Mouse (Mus musculus) neutrophil, adult 5-6 weeks (primary cell): ENCODE data around the gene Pum3. TPM values are rescaled to one million over a fixed set of nuclear protein-coding genes. Genes with fewer than 3 reads are reported as not detected.

Experiments
- ATAC-seq: fragments of 151-379, 151-347 bp; 2 replicates; pipeline ENCODE4 v1.8.0; 2017; ENCODE audit warnings: mild to moderate bottlenecking, moderate TSS enrichment; ENCODE audit not compliant: insufficient number of reproducible peaks, poor library complexity, low FRiP score, severe bottlenecking; ENCODE audit errors: extremely low read depth
- total RNA-seq: library from RNA; stranded (forward); fragments of 200-1000 nt; gene quantifications from 2 replicates; pipeline ENCODE4 v1.2.3, GENCODE M21; 2017

Gene Pum3
- 60.9 and 69.7 TPM in 2 replicates for total RNA-seq

DNA sequence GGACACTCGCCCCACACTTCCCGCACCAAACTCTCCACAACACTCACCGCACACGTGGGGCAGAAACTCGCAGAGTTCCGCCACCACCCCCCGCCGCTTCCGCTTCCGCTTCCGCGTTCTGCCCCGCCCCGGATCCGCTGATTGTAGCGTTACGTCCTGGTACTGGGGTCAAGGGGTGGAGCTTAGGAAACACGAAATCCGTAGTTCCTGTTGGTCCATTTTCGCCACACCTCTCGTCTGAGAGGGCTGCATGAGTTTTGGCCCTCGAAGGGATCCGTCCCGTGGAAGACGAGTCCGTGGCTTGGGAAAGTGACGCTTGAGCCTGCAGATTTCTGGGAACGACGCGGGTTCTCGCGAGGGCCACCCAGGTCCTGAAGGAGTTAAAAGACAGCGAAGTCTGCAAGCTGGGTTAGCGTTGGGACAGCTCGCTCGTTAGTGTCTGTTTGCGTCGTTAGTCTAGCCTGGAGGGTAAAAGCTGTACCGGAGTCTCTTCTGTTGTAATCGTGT, at the start of gene Pum3:
Gene Pum3, minus strand, starts transcription at position 81 of the 507 bp plus-strand sequence.
- peak; percentile 99 for ATAC-seq

DNA sequence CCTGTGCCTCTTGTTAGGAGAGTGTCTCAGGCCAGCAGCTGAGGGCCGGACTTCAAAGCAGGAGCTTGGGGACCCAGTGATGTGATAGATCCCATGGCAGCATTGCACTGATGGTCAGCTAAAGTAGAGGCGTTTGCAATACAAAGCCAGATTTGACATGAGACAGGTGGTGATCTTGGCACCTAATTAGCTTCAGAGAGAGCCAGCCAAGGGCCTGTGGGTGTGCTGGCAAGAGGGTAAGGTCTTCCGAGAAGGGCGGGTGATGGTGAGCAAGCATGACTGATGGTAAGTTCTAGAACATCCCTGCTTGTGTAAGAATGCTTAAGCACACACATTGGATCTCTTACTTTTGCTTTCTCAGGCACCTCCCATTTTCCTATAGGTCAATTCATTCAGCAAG, 37.1 kb upstream of the Pum3 start:
- no peak for ATAC-seq

DNA sequence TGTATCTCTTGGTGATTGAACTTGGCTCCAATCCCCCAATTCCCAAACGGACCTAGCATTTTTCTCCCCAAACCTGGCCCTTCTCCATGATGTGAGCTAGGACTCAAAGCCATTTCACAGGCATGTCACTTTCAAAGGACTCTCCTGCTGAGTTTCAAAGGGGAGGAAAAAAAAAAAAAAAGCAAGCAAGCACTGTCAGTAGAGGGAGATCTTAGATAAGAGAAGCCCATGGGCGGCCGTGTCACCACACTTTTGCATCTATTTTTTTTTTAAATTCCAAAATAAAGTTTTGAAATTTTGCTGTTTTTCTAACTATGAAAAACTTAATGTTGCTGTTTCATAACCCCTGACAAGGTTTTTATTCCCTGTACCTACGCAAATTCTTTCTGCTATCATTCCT, 33.0 kb upstream of the Pum3 start:
- ATAC-seq = no peak

DNA sequence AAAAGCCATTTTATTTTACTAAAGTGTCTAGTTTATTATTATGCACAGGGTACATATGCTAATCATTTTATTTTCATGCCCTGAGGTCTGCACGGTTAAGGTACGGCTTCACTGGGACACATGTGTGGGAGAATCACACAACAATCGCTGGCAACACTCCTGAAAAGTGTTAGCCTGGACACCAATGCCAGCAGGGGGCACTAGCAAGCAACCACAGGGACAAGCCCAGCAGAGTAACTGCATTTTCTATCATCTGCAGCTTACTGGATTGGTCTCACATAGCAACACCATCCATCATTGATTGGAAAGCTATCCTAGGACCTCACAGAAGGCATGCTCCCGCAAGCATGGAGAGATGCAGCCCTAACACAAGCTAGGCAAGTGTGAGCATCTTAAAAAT, 20.8 kb upstream of the Pum3 start:
- no peak for ATAC-seq

DNA sequence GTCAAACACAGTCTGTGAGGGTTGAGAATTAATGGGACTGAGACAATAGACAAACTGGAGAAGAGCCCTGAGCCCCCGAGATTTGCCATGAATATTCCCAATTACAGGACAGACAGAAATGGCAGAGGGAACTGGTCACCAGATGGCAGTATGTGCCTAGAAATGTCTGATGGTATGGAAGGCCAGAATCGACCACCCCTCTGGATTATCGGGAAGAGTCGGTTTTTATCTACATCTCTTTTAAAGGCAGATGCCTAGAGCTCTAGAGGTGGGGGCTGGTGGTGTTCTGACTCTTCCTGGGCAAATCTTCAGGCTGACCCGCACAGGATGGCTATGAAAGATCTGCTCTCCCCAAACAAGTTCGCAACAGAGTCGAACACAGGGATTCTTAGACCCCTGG, 17.9 kb upstream of the Pum3 start:
- no peak for ATAC-seq

DNA sequence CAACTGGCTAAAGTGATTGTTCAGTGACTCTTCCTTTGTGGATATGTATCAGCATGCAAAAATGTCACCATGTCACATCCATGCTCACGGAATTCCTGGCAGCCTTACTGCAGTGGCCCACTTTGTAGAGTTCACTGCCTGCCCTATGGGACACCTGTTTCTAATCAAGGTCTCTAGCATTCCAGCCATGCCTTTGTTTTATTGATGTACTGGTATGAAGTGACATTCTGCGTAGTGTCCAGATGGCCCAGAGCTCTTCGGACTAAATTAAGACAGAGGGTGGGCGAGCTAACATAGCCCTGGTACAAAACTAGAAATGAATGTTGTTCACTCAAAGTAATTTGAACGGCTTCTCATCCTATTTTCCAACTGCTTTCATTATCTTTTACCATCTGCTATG, 11.5 kb upstream of the Pum3 start:
- no peak for ATAC-seq

DNA sequence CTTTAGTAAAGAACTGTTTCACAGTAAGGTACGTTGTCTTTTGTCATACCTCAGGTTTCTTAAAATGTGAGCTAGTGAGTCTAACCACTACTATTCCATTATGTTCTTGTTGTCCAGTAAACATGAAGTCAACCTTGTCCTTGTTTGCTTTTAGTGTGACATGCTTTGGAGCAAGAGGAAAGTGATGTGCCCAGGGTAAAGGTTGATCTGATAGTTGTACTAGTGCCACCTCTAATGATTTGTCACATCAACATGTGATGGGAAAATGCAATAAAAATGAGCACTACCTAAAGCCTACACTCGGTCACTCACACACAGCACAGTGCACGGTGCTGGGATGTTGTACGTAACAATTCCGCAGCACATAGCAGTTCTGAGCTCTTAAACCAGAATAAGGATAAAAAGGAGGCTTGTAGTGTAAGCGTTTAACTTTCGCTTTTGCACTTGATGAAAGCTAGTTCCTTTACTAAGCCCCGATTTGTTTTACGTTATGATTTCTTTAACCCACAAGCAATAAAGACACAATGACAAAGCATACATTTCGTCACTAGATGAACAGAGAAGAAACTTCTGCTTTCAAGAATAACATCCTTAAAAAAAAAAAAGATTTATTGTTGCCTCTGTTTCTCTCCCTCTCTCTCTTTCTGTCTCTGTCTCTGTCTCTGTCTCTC, 8.5 kb upstream of the Pum3 start:
- ATAC-seq = no peak

DNA sequence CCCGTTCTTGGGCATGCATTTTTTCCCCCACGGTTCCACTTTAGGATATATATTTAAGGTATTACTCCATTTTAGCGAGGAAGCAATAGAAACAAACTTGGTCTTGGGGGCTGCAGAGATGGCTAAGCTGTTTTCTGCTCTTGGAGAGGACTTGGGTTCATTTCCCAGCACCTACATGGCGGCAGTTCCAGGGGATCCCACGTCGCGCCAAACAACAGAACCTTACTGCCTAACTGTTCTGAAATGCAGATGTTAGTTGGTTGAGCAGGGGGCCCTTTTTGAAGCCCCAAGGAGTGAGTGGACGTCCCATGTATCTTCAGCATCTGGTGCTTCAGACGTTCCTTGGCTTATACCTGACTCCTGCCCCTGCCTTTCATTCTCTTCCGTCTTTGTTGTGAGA, 781 bp upstream of the Pum3 start:
- ATAC-seq = no peak

DNA sequence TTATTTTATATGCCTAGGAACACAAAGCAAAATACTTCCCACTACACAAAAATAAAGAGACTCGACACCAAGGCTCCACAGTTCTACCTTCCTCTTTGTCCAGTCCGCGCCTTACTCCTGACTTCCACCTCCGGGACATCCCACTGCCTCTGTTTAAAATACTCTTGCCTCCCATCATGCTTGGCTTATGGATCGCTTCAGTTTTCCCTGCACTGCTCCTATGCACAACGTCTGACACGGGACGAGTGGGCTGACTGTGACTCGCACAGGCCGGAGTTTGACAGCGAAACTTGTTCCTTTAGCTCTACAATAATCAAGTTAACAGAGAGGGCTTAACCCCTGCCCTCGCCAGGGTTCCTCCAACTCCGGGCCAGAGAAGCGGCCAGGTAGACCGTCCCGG, 344 bp downstream of the Pum3 start:
- no peak for ATAC-seq

DNA sequence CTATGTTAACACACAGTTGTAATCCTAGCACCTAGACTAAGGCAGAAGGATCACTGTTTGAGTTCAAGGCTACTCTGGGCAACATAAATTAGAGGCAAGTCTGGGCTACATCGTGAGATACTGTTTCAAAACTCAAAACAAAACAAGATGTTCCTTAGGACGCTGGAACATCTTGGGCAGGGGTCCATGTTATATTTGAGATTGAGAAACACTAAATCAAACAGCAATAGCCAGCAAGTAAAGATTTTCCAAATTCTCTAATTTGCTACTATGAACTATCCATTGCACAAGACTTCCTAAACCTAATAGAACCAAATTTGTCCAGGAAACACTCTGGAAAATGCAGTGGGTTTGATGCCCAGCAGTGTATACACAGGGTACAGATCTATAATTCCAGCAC, 1.8 kb downstream of the Pum3 start:
- no peak for ATAC-seq

DNA sequence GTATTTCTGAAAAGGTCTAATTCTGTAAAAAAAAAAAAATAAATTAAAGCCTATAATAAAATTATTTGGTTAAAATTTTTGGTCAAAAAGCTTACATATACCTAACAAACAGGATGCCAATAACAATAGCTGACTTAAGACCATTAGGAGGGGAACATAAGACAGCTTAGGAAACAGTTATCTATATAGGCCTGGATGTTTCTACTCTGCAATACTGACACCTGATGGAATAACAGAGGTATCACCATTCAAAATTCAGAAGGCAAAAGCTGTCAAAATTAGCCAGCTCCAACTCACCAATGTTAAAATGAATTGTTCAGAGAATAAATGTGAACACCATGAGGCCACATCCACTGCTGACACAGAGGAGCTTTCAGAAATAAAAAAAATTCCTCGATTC, 3.2 kb downstream of the Pum3 start:
- ATAC-seq = no peak

DNA sequence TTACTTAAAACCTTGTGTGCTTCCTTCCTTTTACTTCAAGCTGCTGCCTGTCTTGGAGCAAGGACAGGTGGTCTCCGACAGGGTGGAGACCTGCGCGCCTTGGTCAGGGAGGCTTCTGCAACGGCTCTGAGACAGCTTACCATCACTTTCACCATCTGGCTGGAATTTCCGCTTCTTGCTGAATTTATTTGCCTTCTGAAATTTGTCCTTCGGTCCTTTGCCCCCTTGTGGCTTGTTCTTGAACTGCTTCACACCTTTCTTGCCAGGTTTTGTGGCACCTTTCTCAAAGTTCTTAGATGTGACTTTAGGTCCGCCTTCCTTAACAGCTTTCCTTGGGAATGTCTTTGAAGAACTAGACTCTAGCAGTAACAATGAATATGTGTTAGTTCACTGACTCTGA, 4.0 kb downstream of the Pum3 start:
- ATAC-seq = no peak

DNA sequence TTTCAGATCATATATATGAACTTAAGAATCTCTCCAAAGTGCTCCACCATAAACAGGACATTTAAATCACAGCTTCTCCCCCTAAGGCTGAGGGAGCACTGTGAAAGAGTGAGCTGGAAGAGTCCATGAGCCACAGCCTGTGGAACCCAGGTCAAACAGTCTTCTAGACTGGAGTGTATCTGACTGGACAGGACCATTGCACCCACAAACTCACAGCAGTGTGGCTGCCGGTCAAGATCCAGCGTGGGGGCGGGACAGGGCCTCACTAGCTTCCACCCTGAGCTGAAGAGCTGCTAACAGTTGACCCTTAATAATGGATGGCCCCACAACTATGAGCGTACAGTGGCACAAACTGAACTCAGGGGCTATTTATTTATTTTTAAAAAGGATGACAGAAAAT, 12.2 kb downstream of the Pum3 start:
- ATAC-seq = no peak

DNA sequence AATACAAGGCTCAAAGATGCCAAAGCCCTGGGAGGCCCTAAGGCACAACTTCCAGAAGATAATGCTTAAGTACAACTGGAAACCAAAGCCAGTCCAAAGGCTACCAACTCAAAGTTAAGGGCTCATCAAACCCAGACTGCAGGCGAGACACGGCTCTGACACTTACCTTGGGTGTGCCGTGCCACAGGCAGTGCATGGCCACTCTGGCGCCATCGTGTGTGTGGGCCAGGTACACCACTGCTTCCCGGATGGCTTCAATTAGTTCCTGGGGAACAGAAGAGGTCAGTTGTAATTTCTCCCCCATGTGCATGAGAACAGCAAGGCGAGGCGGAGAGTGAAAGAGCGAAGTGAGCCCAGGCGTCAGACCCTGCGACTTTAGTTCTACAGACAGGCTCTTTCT, 13.1 kb downstream of the Pum3 start:
- ATAC-seq = peak; percentile 44; the same call in 1 of the 2 replicates

DNA sequence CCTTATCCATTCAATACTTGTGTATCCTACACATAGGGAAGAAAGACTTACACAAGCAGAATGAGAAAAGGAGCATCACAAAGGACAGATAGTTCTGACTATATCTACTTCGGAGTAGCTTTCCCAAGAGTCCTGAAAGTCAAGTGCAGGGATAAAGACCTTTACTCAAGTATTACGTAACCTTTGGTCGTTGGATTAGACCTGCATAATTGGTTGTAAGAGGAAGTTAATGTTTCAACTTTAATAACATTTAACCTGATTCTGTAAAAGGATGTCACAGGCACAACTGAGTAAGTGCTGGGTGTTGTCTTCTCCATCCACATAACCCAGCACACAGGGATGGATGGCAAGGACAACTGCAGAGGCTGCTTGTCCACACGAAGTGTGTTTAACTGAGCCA, 18.3 kb downstream of the Pum3 start:
- no peak for ATAC-seq

DNA sequence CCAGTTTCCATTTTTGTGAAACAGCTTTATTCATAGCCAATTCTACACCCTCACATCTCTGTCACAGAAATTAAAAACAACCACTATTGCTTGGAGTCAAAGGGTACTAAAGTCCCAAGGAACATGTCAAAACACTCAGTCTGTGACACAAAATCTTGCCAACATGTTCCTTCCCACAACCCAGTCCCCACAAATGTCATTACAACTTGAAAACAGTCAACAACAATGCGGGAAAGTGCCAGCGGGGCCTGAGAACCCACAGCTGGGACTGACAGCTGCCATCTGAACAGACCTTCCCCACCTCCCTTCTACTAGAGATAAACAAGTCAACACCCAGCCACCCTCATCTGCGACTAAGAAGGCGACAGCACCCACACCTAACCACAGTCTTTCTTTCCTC, 18.9 kb downstream of the Pum3 start:
- no peak for ATAC-seq

DNA sequence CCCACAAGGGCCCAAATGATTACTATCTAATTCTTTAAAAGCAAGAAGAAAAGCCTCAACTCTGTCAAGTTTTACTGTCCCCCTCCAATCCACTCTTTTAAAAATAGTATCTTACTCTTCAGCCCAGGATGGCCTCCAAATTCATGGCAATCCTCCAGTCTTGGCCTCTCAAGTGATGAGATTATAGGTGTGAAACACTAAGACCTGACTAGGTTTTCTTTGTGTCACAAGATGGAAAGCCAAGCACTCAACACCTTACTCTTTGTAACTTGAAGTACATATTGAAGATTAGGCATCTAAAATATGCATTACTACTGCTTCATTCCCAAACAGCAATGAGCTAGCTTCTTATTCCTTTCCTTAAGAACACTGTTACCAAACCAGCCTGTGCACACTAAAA, 19.8 kb downstream of the Pum3 start:
- no peak for ATAC-seq

DNA sequence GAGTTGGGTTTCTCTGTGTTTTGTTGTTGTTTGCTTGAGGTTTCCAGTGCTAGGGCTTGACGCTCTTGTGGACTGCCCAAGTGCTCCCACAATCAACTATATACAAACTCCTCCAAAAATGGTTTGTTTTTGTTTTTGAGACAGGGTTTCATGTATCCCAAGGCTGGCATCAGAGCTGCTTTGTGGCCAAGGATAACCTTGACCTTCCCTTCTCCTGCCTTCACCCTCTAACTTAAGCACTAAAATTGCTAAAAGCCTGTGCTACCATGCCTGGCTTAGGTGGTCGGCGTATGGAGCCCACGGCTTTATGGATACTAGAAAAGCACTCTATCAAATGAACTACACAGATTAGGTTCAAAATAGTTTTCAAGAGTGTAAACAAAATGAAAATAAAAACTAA, 20.4 kb downstream of the Pum3 start:
- ATAC-seq = no peak

DNA sequence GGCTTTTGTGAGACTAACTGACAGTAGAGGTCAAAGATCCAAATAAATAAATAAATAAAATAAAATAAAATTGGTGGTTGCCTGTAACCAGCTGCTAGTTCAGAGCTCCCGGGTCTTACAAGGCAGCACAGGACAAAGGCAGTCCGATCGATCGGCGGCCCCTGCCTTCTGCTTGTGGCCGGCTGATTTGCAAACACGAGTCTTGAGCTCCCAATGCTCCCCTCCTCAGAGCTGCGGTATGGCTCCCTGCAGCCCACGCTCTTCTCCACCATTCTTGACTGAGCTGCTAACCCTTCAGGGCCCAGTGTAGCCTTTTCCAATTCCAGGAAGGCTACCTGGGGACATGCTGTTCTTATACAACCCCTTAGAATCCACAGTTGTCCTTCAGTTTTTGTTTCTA, 31.8 kb downstream of the Pum3 start:
- ATAC-seq = no peak

DNA sequence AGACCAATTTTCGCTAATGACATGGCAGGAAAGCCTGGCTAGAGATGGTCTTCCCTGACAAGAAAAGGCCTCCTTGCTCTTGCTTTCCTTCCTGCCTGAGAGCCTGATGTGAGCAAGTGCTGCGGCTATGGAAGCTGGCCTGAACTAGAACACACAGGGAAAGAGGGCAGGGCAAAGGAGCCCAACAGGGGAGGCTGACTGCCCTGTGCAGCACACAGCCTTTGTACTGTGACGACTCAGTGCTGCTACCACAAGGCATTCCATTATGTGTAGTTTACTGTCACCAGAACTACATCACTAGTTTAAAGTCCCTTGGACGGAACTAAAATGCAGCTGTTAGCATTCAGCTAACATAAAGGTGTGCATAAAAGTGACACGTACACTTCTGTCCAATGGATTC, 32.4 kb downstream of the Pum3 start:
- no peak for ATAC-seq

DNA sequence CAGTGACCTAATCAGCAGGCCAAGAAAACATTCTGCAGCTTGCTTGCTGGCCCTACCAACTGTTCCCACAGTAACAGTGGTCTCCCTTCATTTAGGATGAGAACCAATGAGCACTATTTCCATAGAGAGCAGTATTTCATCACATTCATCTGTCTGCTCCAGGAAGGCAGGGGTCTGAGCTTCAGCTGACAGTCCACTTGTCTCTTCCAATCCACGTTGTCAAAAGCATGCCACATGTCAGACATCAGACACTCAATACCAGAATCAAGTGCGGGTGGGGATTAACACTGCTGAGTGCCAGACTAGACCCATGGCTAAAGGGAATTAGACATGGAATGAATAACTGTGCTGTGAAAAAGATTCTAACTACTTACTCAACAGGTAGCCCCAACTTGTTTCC, 32.9 kb downstream of the Pum3 start:
- ATAC-seq = no peak
